Mouse (Mus musculus) gastrocnemius, adult 2 months (tissue): ENCODE data around the gene Olfr1469. TPM values are rescaled to one million over a fixed set of nuclear protein-coding genes. Genes with fewer than 3 reads are reported as not detected.
"Not testable (repeated sequence)": the region's sequence is repeated elsewhere in the genome, so short reads cannot be mapped to it uniquely, and the experiment has no call there.

Experiments
- DNase-seq: peaks from one replicate; pipeline ENCODE4 v3.0.0; 2022
- H3K27ac ChIP-seq: fragments of 200-600 bp; 2 replicates; pipeline ENCODE4 v1.8.1; 2022; ENCODE audit warnings: mild to moderate bottlenecking
- H3K4me3 ChIP-seq: fragments of 200-600 bp; 2 replicates; pipeline ENCODE4 v1.8.1; 2022; ENCODE audit warnings: mild to moderate bottlenecking, moderate library complexity
- CTCF ChIP-seq: fragments of 200-600 bp; IDR thresholded peaks from 2 replicates; pipeline ENCODE4 v1.8.1; 2022; ENCODE audit warnings: antibody characterized with exemption, mild to moderate bottlenecking, moderate library complexity
- intact Hi-C: fragments of 180-260 bp; cut with DNase I; formaldehyde crosslinking; loops from one replicate; pipeline ENCODE4 v1.15.1; 2025
- long read RNA-seq, 2 experiments: library from polyadenylated mRNA; stranded (forward); transcript quantifications; one replicate each; pipeline ENCODE4 v2.0.0; 2021
- total RNA-seq, 2 experiments: library from RNA; stranded (reverse); gene quantifications; 2 replicates each; pipeline ENCODE4 v1.2.3; 2021

The Olfr1469 gene
- total RNA-seq: not detected
- long read RNA-seq, experiment 1: 0 reads
- long read RNA-seq, experiment 2: 0 reads

GRCm38 (mm10) chr19:13407549-13407948, at the start of gene Olfr1469:
TSS of gene Olfr1469 (plus strand) at chr19:13407849.
- H3K27ac ChIP-seq: no peak within 1 kb of the TSS
- intact Hi-C loops: no loop called here
- H3K4me3 ChIP-seq: no peak within 1 kb of the TSS
- DNase-seq: no peak
- TF ChIP-seq CTCF: no peak

- intact Hi-C loops: no loop called here
- H3K27ac ChIP-seq: no peak within 1 kb of the TSS
- DNase-seq: no peak
- no peak for TF ChIP-seq CTCF
- no peak within 1 kb of the TSS for H3K4me3 ChIP-seq
These were observed 45.7 kb upstream of the Olfr1469 start, which contains the start of gene Olfr1467 for GRCm38 (mm10) chr19:13361936-13362335. TSS of gene Olfr1467 (plus strand) at chr19:13362236.

DNA sequence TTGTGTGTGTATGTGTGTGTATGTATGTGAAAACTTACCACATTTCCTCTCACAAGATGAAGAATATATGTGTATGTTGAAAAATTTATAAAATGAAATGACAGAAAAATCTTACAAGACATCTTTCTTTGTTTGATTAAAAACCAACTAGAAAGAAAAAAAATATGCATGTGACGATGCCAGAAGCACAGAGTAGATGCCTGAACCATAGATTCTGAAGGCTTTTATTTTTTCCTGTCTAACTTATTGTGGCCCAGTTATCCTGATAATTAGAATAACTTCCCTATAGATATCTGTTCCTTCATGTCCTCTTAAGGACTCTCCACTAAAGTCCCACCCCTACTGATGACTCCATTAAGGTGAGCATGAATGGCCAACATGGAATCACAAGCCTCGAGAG, 35.5 kb downstream of the Olfr1469 start, which contains the start of gene Olfr1471:
Olfr1471 (plus strand) TSS at position 301 of the 400 bp plus-strand sequence.
- H3K4me3 ChIP-seq, intact Hi-C loops, H3K27ac ChIP-seq, DNase-seq: not testable (repeated sequence)

- intact Hi-C loops: no loop called here
These were observed 48.3 kb downstream of the Olfr1469 start, which contains the start of gene Olfr1472 for GRCm38 (mm10) chr19:13455986-13456385. TSS of gene Olfr1472 (minus strand) at chr19:13456086.

More at GRCm38 (mm10) chr19:13455986-13456385, 48.3 kb downstream of the Olfr1469 start, which contains the start of gene Olfr1472:
- DNase-seq: no peak
- Histone ChIP-seq H3K27ac (no peak within 1 kb of the TSS), H3K4me3 (no peak within 1 kb of the TSS)
- no peak for TF ChIP-seq CTCF

Other genes with a start within 250 kb of the Olfr1469 start
- gene Olfr1461, start 244.8 kb upstream of the Olfr1469 start, total RNA-seq: not detected
- not detected for gene Olfr1462, start 222.1 kb upstream of the Olfr1469 start, total RNA-seq
- gene Olfr1463, start 176.5 kb upstream of the Olfr1469 start, total RNA-seq: not detected
- not detected for gene Olfr1465, start 92.3 kb upstream of the Olfr1469 start, total RNA-seq
- gene Olfr1466, start 69.0 kb upstream of the Olfr1469 start, total RNA-seq: not detected
- gene Olfr1467, start 45.6 kb upstream of the Olfr1469 start, total RNA-seq: not detected
- gene Olfr1471, start 35.6 kb downstream of the Olfr1469 start, total RNA-seq: not detected
- gene Olfr1472, start 48.2 kb downstream of the Olfr1469 start, total RNA-seq: not detected
- not detected for gene Olfr1474, start 61.7 kb downstream of the Olfr1469 start, total RNA-seq
- gene Olfr1475, start 72.3 kb downstream of the Olfr1469 start, total RNA-seq: not detected
- not detected for gene Olfr1477, start 92.7 kb downstream of the Olfr1469 start, total RNA-seq
- gene Olfr1480, start 120.1 kb downstream of the Olfr1469 start, total RNA-seq: not detected
- not detected for gene Olfr1484, start 175.7 kb downstream of the Olfr1469 start, total RNA-seq
- not detected for gene Olfr1487, start 209.5 kb downstream of the Olfr1469 start, total RNA-seq
- gene Olfr1489, start 223.8 kb downstream of the Olfr1469 start, total RNA-seq: not detected
- gene Olfr1490, start 243.2 kb downstream of the Olfr1469 start, total RNA-seq: not detected